Mouse (Mus musculus): ENCODE data around the gene Notch2.

GRCm38 (mm10) chr3:98108416-98108815, 95.1 kb downstream of the Notch2 start:
- TF ChIP-seq POLR2A (IDR thresholded peaks at IDR 0.05; ENCODE audit: insufficient read depth, low read depth, low read length) (no peak), CTCF (IDR thresholded peaks at IDR 0.05) (no peak)

All from heart, adult 2 months (tissue).